Mouse (Mus musculus) T-helper 1 cell (primary cell): ENCODE results near the gene Unc79.

Source experiments
- in situ Hi-C: fragments of 300-600 bp; cut with MboI, MseI; formaldehyde crosslinking; loops from one replicate; pipeline ENCODE4 v1.15.1; 2025; ENCODE audit warnings: high pct_unique_total_duplicates

The Unc79 gene

GRCm38 (mm10) chr12:102948778-102949394, at the start of gene Unc79:
TSS of gene Unc79 (plus strand) at chr12:102948859.
- in situ Hi-C loops: no loop called here

GRCm38 (mm10) chr12:102899091-102899490, 49.6 kb upstream of the Unc79 start, which contains the start of gene Cox8c:
TSS of gene Cox8c (plus strand) at chr12:102899316.
- in situ Hi-C loops: no loop called here

GRCm38 (mm10) chr12:102908191-102908590, 40.5 kb upstream of the Unc79 start:
- in situ Hi-C loops: no loop called here

GRCm38 (mm10) chr12:102916073-102916472, 32.6 kb upstream of the Unc79 start:
- in situ Hi-C loops: no loop called here

- in situ Hi-C loops: no loop called here
Observed at GRCm38 (mm10) chr12:102929764-102930163, 18.9 kb upstream of the Unc79 start.

- in situ Hi-C loops: no loop called here
Observed at GRCm38 (mm10) chr12:102930335-102930734, 18.3 kb upstream of the Unc79 start.

GRCm38 (mm10) chr12:102930789-102931188, 17.9 kb upstream of the Unc79 start:
- in situ Hi-C loops: no loop called here

- in situ Hi-C loops: no loop called here
Observed at GRCm38 (mm10) chr12:102935892-102936291, 12.8 kb upstream of the Unc79 start.

GRCm38 (mm10) chr12:102945571-102945970, 3.1 kb upstream of the Unc79 start:
- in situ Hi-C loops: no loop called here

GRCm38 (mm10) chr12:102947826-102948225, 833 bp upstream of the Unc79 start:
- in situ Hi-C loops: no loop called here

- in situ Hi-C loops: no loop called here
Observed at GRCm38 (mm10) chr12:102949395-102950208, 943 bp downstream of the Unc79 start.

- in situ Hi-C loops: no loop called here
Observed at GRCm38 (mm10) chr12:102960051-102960775, 11.6 kb downstream of the Unc79 start.

GRCm38 (mm10) chr12:102961066-102961465, 12.4 kb downstream of the Unc79 start:
- in situ Hi-C loops: no loop called here

GRCm38 (mm10) chr12:102964486-102964885, 15.8 kb downstream of the Unc79 start:
- in situ Hi-C loops: no loop called here

GRCm38 (mm10) chr12:102980584-102980983, 31.9 kb downstream of the Unc79 start:
- in situ Hi-C loops: loop anchor here (10.0 kb wide), 1 partner anchor 64 kb away; no protein-coding TSS in a partner anchor

GRCm38 (mm10) chr12:102981543-102981942, 32.9 kb downstream of the Unc79 start:
- in situ Hi-C loops: loop anchor here (10.0 kb wide), 1 partner anchor 63 kb away; no protein-coding TSS in a partner anchor

GRCm38 (mm10) chr12:102985401-102985800, 36.7 kb downstream of the Unc79 start:
- in situ Hi-C loops: loop anchor here (10.0 kb wide), 1 partner anchor 59 kb away; no protein-coding TSS in a partner anchor

GRCm38 (mm10) chr12:102987736-102988135, 39.1 kb downstream of the Unc79 start:
- in situ Hi-C loops: loop anchor here (10.0 kb wide), 1 partner anchor 57 kb away; no protein-coding TSS in a partner anchor

GRCm38 (mm10) chr12:103008491-103008890, 59.8 kb downstream of the Unc79 start:
- in situ Hi-C loops: loop anchor here (10.0 kb wide), 1 partner anchor 1286 kb away; no protein-coding TSS in a partner anchor

GRCm38 (mm10) chr12:103018161-103018560, 69.5 kb downstream of the Unc79 start:
- in situ Hi-C loops: no loop called here

- in situ Hi-C loops: no loop called here
Observed at GRCm38 (mm10) chr12:103036692-103037091, 88.0 kb downstream of the Unc79 start.

- in situ Hi-C loops: no loop called here
Observed at GRCm38 (mm10) chr12:103039332-103039731, 90.7 kb downstream of the Unc79 start.
